Mouse (Mus musculus): ENCODE measurements around the gene Gm21983. TPM values are rescaled to one million over a fixed set of nuclear protein-coding genes. Genes with fewer than 3 reads are reported as not detected.
A peak's percentile ranks its signal among the peaks of the same experiment; 100 is the strongest.

Gene Gm21983
- polyA plus RNA-seq, 1 experiment from 2014 or later, result not detected

DNA sequence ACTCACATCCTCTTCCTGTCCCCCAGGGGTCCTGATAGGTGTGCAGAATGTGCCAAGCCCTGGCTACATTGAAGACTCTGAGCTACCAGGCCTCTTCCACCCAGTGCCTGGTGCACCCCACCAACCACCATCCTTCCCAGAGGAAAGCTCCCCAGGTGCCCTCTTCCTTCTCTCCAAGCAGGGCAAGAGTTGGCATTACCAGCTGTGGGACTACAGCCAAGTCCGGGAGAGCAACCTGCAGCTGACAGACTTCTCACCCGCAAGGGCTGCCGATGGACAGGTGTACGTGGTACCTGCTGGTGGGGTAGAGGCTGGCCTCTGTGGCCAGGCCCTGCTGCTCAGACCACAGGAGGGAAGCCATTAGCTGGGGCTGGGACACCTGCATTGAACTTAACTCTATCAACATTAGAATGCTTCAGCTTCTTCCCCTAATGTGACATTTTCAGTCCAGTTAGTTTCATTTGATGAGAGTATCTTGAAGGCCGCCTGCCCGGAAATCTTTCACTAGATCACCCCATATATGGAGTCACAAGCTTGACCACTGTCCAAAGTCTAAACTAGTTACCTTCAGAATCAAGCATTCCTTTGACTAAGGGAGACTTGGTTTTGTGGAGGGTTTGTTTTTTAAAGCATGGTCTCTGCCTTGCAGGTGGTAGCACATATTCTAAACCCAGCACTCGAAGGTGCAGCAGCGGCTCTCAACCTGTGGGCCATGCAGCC lies 23.0 kb upstream of the Gm21983 start:
- H3K36me3 ChIP-seq, result peaks cover 13% of the 10 kb centered on the region
- no peaks in the 10 kb centered on the region for H3K4me1 ChIP-seq (replicated peaks)
- H3K9me3 ChIP-seq, result no peaks in the 10 kb centered on the region
- H3K4me2 ChIP-seq (replicated peaks), result no peak overlapping the region
- WGBS, result 93% methylated on average over 8 of the region's 8 CpGs
- ATAC-seq, result no peak
- H3K27ac ChIP-seq, result no peak overlapping the region
- H3K9ac ChIP-seq, result no peak overlapping the region
- no peak overlapping the region for H3K4me3 ChIP-seq (replicated peaks)
- H3K27me3 ChIP-seq (replicated peaks), result no peaks in the 10 kb centered on the region

- no peak overlapping the region for H3K9ac ChIP-seq
- H3K9me3 ChIP-seq, result no peaks in the 10 kb centered on the region
- no peaks in the 10 kb centered on the region for H3K27me3 ChIP-seq (replicated peaks)
- no peak overlapping the region for H3K4me3 ChIP-seq (replicated peaks)
- no peak for ATAC-seq
- peaks cover 10% of the 10 kb centered on the region for H3K4me1 ChIP-seq (replicated peaks)
- peaks cover 10% of the 10 kb centered on the region for H3K36me3 ChIP-seq
- H3K27ac ChIP-seq, result no peak overlapping the region
- H3K4me2 ChIP-seq (replicated peaks), result no peak overlapping the region
- WGBS, result 95% methylated on average over 8 of the region's 8 CpGs
These were observed 17.9 kb upstream of the Gm21983 start for GRCm38 (mm10) chr7:27198779-27199178.

DNA sequence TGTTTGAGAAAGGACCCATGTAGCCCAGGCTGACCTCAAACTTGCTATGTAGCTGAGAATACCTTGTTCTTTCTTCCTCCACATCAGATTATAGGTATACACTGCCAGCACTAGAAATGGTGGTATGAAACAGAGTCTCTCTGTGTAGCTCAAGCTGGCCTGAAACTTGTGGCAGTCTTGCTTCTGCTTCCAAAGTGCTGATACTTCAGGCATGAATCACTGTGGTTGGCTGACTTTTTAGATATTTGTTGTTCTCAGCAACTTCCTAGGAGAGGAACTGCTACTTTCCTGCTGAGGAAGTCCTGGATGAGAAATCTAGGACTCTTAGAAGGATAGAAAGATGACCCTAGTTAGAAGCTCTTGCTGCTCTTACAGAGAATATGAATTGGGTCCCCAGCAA lies 17.5 kb upstream of the Gm21983 start:
- no peak overlapping the region for H3K4me3 ChIP-seq (replicated peaks)
- H3K9me3 ChIP-seq, result no peaks in the 10 kb centered on the region
- no peak overlapping the region for H3K9ac ChIP-seq
- H3K4me2 ChIP-seq (replicated peaks), result no peak overlapping the region
- H3K27me3 ChIP-seq (replicated peaks), result no peaks in the 10 kb centered on the region
- H3K27ac ChIP-seq, result no peak overlapping the region
- peaks cover 11% of the 10 kb centered on the region; the same call in 1 of the 2 replicates for H3K36me3 ChIP-seq
- ATAC-seq, result no peak
- peaks cover 13% of the 10 kb centered on the region for H3K4me1 ChIP-seq (replicated peaks)

- no peak for ATAC-seq
- no peaks in the 10 kb centered on the region for H3K9me3 ChIP-seq
- WGBS, result 89% methylated on average over 8 of the region's 8 CpGs
- H3K27ac ChIP-seq, result no peak overlapping the region
- H3K4me2 ChIP-seq (replicated peaks), result no peak overlapping the region
- no peak overlapping the region for H3K4me3 ChIP-seq (replicated peaks)
- H3K36me3 ChIP-seq, result peaks cover 9% of the 10 kb centered on the region
- H3K4me1 ChIP-seq (replicated peaks), result peaks cover 13% of the 10 kb centered on the region
- H3K9ac ChIP-seq, result no peak overlapping the region
- no peaks in the 10 kb centered on the region for H3K27me3 ChIP-seq (replicated peaks)
These were observed 16.7 kb upstream of the Gm21983 start for GRCm38 (mm10) chr7:27197634-27198033.

DNA sequence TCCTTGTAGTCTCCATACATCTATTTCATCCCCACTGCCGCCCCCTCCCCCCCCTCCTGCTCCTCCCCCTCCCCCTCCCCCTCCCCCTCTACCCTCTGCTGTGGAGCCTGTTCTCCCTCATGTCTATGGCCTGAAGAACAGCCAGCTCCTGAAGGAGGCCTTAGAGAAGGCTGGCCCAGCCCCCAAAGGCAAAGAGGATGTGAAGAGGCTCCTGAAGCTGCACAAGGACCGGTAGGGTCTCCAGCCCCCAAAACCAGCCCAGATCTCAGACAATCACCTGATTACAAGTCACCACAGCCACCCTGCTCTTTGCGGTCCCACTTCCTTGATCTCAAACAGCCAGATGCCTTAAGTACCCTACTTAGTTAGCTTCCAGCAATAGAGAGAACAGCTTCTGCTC lies 16.2 kb upstream of the Gm21983 start:
- H3K4me1 ChIP-seq (replicated peaks), result peaks cover 13% of the 10 kb centered on the region
- H3K9me3 ChIP-seq, result no peaks in the 10 kb centered on the region
- no peak overlapping the region; the same call in 1 of the 2 replicates for H3K27ac ChIP-seq
- no peak overlapping the region for H3K4me2 ChIP-seq (replicated peaks)
- 87% methylated on average over 3 of the region's 3 CpGs for WGBS
- ATAC-seq, result no peak
- no peak overlapping the region for H3K4me3 ChIP-seq (replicated peaks)
- H3K27me3 ChIP-seq (replicated peaks), result no peaks in the 10 kb centered on the region
- H3K36me3 ChIP-seq, result peaks cover 13% of the 10 kb centered on the region
- H3K9ac ChIP-seq, result no peak overlapping the region

DNA sequence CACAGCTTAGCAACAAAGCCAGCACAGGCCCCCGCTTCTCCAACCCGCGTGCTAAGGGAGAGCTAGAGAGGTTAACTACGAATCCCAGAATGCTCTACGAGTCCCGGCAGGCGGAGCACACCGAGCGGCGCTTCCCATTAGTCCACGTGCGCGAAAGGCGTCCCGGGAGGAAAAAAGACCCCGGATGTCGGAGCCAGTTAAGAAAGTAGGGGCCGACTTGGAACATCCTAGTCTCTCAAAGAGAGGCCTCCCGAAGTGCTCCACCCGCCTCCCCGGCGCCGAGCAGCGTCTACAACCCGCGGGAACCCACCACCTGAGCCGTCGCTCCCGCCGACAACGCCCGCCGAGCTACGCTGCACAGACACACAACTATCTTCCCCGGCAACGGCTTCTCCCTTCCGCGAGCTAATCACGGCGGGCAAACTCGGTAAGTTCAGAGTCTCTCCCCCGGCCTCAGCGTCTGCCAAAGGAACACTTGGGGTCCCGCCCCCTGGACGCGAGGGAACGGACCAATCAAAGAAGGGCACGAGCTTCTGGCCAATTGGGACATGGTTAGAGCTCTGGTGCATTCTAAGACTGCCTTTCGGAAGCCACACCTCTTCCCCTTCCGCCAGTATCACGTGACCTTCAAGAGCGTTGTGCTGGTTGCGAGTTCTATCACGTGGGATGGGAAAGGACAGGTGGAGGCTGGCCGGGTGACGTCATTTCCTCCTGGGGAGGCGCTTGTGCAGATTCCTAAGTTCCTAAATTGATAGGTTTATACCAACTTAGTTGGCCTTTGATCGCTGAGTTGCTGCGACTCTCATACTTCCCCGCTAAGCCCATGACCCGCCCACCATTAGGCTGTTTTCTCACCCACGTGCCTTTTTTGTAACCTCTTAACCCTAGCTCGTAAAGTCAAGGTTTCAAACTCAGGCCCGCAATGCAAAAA lies 15.1 kb upstream of the Gm21983 start, which contains the start of the genes BC024978 and Snrpa:
Gene BC024978, plus strand, starts transcription at position 101 of the 931 bp plus-strand sequence.
Gene Snrpa, minus strand, starts transcription at position 591 of the 931 bp plus-strand sequence.
- Histone ChIP-seq H3K27me3 (replicated peaks) (no peaks in the 10 kb centered on the region), H3K27ac (peak within 1 kb of the TSS; percentile 100), H3K9me3 (no peaks in the 10 kb centered on the region), H3K4me2 (replicated peaks) (peak within 1 kb of the TSS; percentile 80), H3K4me3 (replicated peaks) (peak within 1 kb of the TSS; percentile 80), H3K4me1 (replicated peaks) (peaks cover 13% of the 10 kb centered on the region), H3K36me3 (peaks cover 25% of the 10 kb centered on the region), H3K9ac (peak within 1 kb of the TSS; percentile 91)
- WGBS, result under 1% methylated on average over 64 of the region's 64 CpGs
- ATAC-seq, result peak; percentile 99

DNA sequence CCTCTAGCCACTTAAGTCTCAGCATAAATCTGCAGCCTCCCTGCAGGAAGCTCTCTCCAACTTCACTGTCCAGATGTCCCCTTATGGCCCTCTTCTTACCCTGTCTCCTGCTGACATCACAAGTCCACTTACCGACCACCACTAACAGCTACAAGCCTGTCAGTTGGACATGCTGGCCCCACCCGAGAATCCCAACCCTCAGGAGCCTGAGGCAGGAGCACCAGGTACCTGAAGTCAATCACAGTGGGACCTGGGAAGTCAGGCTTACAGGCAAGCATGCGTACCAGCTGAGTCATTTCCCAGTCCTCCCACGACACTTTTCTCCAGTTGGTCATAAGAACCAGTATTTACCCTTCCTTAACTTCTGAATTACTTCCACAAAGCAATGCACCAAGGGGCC lies 12.8 kb upstream of the Gm21983 start:
- H3K4me3 ChIP-seq (replicated peaks), result no peak overlapping the region
- H3K36me3 ChIP-seq, result peaks cover 48% of the 10 kb centered on the region
- no peaks in the 10 kb centered on the region for H3K27me3 ChIP-seq (replicated peaks)
- no peaks in the 10 kb centered on the region for H3K9me3 ChIP-seq
- 74% methylated on average over 4 of the region's 4 CpGs for WGBS
- no peak for ATAC-seq
- no peak overlapping the region for H3K9ac ChIP-seq
- peaks cover 13% of the 10 kb centered on the region for H3K4me1 ChIP-seq (replicated peaks)
- no peak overlapping the region for H3K4me2 ChIP-seq (replicated peaks)
- no peak overlapping the region for H3K27ac ChIP-seq

DNA sequence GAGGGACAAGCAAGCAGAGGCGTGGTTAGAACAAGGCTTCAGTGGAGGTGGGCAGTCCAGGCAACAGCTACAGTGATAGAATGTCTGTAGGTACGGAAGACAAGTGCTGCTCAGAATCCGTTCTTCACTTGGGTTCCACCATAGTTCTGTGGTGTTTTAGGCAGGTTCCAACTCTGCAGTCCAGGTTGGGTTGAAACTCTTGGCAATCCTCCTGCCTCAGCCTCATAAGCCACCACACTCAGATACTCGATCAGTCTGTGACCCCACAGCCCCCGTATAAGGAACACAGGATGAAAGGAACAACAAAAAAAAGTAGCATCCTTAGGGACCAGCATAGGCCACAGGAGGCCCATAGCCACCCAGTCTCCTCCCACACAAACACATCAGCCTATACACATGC lies 11.5 kb upstream of the Gm21983 start:
- H3K9me3 ChIP-seq, result no peaks in the 10 kb centered on the region
- no peak overlapping the region for H3K4me2 ChIP-seq (replicated peaks)
- WGBS, result 94% methylated on average over 5 of the region's 5 CpGs
- H3K4me1 ChIP-seq (replicated peaks), result peaks cover 13% of the 10 kb centered on the region
- H3K27ac ChIP-seq, result no peak overlapping the region
- H3K27me3 ChIP-seq (replicated peaks), result no peaks in the 10 kb centered on the region
- H3K36me3 ChIP-seq, result peaks cover 54% of the 10 kb centered on the region
- H3K9ac ChIP-seq, result no peak overlapping the region
- H3K4me3 ChIP-seq (replicated peaks), result no peak overlapping the region
- ATAC-seq, result no peak

- Histone ChIP-seq H3K9me3 (no peaks in the 10 kb centered on the region), H3K9ac (no peak overlapping the region), H3K27ac (no peak overlapping the region), H3K4me3 (replicated peaks) (no peak overlapping the region), H3K27me3 (replicated peaks) (no peaks in the 10 kb centered on the region), H3K36me3 (peaks cover 81% of the 10 kb centered on the region), H3K4me1 (replicated peaks) (peaks cover 7% of the 10 kb centered on the region), H3K4me2 (replicated peaks) (no peak overlapping the region)
- WGBS, result 96% methylated on average over 10 of the region's 10 CpGs
- no peak for ATAC-seq
These were observed 8.5 kb upstream of the Gm21983 start for GRCm38 (mm10) chr7:27189271-27189931.

DNA sequence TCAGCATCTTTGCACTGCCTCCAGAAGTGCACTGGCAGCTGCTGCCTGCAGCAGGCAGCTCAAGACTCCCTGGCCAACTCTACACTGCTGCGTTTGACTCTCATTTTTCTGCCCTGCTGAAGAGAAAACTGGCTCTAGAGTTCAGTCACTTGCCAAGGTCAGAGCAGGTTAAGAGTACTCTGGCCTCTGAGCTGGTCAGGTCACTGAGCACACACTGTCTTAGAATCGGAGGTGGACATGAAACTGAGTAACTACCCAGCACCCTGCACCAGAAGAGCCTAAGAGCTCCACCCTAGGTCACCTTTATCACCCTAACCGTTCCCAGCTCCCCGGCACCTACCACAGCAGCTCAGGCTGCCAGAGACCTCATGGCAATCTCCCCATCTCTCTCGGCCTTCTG lies 5.1 kb upstream of the Gm21983 start:
- no peaks in the 10 kb centered on the region for H3K4me1 ChIP-seq (replicated peaks)
- H3K4me2 ChIP-seq (replicated peaks), result no peak overlapping the region
- H3K4me3 ChIP-seq (replicated peaks), result no peak overlapping the region
- ATAC-seq, result no peak
- no peak overlapping the region for H3K27ac ChIP-seq
- no peaks in the 10 kb centered on the region for H3K9me3 ChIP-seq
- 93% methylated on average over 5 of the region's 5 CpGs for WGBS
- H3K36me3 ChIP-seq, result peaks cover 56% of the 10 kb centered on the region
- no peak overlapping the region for H3K9ac ChIP-seq
- H3K27me3 ChIP-seq (replicated peaks), result no peaks in the 10 kb centered on the region

DNA sequence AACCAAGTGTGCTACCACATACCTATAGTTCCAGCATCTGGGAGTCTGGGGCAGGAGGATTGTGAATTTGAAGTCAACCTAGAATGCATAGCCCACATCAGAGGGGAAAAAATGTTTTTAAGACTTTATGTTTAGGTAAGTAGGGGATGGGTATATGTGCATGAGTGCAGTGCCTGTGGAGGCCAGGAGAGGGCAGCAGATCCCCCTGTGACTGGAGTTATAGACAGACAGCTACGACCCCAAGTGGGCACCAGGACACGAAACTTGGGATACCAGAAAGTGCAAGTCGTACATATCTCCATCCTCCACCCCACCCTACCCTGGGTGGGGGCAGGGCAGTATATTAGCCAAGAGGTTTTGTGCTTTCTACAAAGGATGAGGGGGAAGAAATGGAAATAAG lies 4.1 kb upstream of the Gm21983 start:
- no peak overlapping the region for H3K4me3 ChIP-seq (replicated peaks)
- WGBS, result 64% methylated on average over 3 of the region's 3 CpGs
- no peaks in the 10 kb centered on the region for H3K27me3 ChIP-seq (replicated peaks)
- no peak overlapping the region for H3K4me2 ChIP-seq (replicated peaks)
- peaks cover 46% of the 10 kb centered on the region for H3K36me3 ChIP-seq
- H3K4me1 ChIP-seq (replicated peaks), result 0 out of 2 replicates have a peak, but pooled peaks cover 6% of the 10 kb centered on the region
- H3K27ac ChIP-seq, result no peak overlapping the region
- no peak for ATAC-seq
- H3K9me3 ChIP-seq, result no peaks in the 10 kb centered on the region
- H3K9ac ChIP-seq, result no peak overlapping the region

DNA sequence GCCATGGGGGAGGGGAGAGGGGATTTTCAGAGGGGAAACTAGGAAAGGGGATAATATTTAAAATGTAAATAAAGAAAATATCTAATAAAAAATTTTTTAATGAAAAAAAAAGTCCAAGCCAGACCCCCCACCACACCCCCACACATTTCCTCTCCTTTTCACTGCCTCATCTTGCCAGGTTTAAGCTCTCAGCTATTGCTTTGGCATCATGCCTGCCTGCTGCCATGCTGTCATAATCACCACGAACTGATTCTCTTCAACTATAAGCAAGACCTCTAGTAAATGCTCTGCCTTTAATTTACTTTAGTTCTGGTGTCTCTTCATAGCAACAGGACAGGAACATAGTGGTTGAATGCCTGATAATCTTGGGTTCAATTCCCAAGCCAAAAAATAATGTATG lies 1.6 kb upstream of the Gm21983 start:
- Histone ChIP-seq H3K4me1 (replicated peaks) (peaks cover 13% of the 10 kb centered on the region; the same call in 1 of the 2 replicates), H3K27ac (no peak overlapping the region), H3K27me3 (replicated peaks) (no peaks in the 10 kb centered on the region), H3K9me3 (no peaks in the 10 kb centered on the region), H3K36me3 (peaks cover 28% of the 10 kb centered on the region), H3K9ac (no peak overlapping the region), H3K4me3 (replicated peaks) (no peak overlapping the region), H3K4me2 (replicated peaks) (no peak overlapping the region)
- ATAC-seq, result no peak
- WGBS, result 77% methylated on average over 1 of the region's 1 CpGs
